Comparison of ENCODE assay signal across 27 mouse cellular contexts in the genomic region with DNA sequence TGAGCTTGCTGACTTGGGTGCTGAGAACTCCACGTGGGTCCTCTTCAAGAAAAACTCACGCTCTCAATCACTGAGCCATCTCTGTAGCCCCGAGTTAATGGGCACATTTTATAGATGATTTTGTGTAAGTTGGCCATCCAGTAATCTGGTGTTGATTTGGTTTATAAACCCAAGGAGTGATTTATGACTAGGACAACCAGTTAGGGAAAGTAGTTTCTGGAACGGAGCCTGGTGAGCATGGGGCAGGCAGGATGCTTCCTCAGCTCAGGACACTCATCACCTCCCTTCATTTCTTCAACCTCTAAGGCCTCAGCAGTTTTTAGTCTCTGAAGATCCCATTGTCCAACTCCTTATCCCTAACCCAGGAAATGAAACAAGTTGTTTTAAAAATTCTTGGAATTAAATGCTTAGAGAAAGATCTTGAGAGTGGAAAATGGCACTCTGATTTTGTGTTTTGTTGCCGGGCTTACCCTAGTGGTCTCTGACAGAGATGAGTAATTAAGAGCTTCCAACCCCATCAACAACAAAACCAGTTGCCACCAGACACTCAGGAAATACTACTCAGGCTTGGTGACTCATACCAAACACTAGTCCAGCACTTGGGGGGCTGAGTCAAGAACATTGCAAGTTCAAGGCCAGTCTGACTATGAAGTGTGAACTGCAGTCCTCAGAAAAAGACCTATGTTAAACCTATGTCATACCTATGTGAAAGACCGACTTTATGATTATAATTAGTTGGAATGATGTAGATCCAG. TPM values are rescaled to one million over a fixed set of nuclear protein-coding genes. Genes with fewer than 3 reads are reported as not detected.
DNase-seq lines count a peak whose midpoint lies in the region; ATAC-seq lines count a peak whose summit lies in the region.
"Had no signal": no experiment of that assay in that cellular context is flagged by ENCODE, and none has a peak within 500 bp of the region (broad histone marks: within the 10 kb centered on the region; RNA-seq: fewer than 3 reads in every experiment).

No protein-coding gene starts in this region.

- H3K9me3 ChIP-seq in heart, embryonic 12.5 days (replicated peaks) = no peaks in the 10 kb centered on the region
- H3K9me3 ChIP-seq in midbrain, embryonic 10.5 days (replicated peaks) = no peaks in the 10 kb centered on the region
- H3K9me3 ChIP-seq: embryonic facial prominence, embryonic 13.5 days; embryonic facial prominence, embryonic 15.5 days; forebrain, embryonic 10.5 days; forebrain, embryonic 12.5 days; G1E had no signal

- H3K4me3 ChIP-seq in heart, embryonic 12.5 days = no peak overlapping the region
- H3K4me3 ChIP-seq in midbrain, embryonic 10.5 days = no peak overlapping the region
- H3K4me3 ChIP-seq: embryonic facial prominence, embryonic 13.5 days; embryonic facial prominence, embryonic 15.5 days; erythroblast, embryonic 14.5 days; forebrain, embryonic 10.5 days; forebrain, embryonic 12.5 days had no signal

- no peak overlapping the region for H3K4me2 ChIP-seq in heart, embryonic 12.5 days
- H3K4me2 ChIP-seq: embryonic facial prominence, embryonic 13.5 days; embryonic facial prominence, embryonic 15.5 days; forebrain, embryonic 12.5 days had no signal

- DNase-seq in heart, adult 11 months = peak; percentile 14
- DNase-seq in 3T3-L1 (ENCODE audit: low read depth, low spot score) (peak; percentile 74), NIH3T3 (ENCODE audit: low read depth) (peak; percentile 70)
- DNase-seq in cerebellum, postnatal 14 days = no peak
- DNase-seq in midbrain, embryonic 10.5 days (ENCODE audit: low spot score) = no peak
- DNase-seq: adrenal gland, adult 8-10 months; adrenal gland, postnatal 14 days; adrenal gland, postnatal 36 days; B cell, adult 2 months; cerebellum, adult 11-12 months; cerebellum, adult 2 months; cerebellum, adult 9-10 months; cerebellum, postnatal 36 days; embryo, embryonic 11 days had no signal

- WGBS in heart, embryonic 12.5 days = 87% methylated on average over 6 of the region's 6 CpGs
- 94% methylated on average over 6 of the region's 6 CpGs for WGBS in midbrain, embryonic 10.5 days

- no peak overlapping the region for H3K9ac ChIP-seq in heart, embryonic 12.5 days
- H3K9ac ChIP-seq: embryonic facial prominence, embryonic 13.5 days; embryonic facial prominence, embryonic 15.5 days; forebrain, embryonic 12.5 days had no signal

- no peaks in the 10 kb centered on the region for H3K27me3 ChIP-seq in heart, embryonic 12.5 days (replicated peaks)
- no peaks in the 10 kb centered on the region for H3K27me3 ChIP-seq in midbrain, embryonic 10.5 days (ENCODE audit: low read depth, poor library complexity, severe bottlenecking)
- H3K27me3 ChIP-seq: CH12.LX; embryonic facial prominence, embryonic 13.5 days; embryonic facial prominence, embryonic 15.5 days; forebrain, embryonic 12.5 days had no signal

- peaks cover 50% of the 10 kb centered on the region for H3K4me1 ChIP-seq in heart, embryonic 12.5 days (replicated peaks)
- H3K4me1 ChIP-seq in midbrain, embryonic 10.5 days = no peaks in the 10 kb centered on the region
- H3K4me1 ChIP-seq: forebrain, embryonic 10.5 days; forebrain, embryonic 12.5 days had no signal

- ATAC-seq in heart, embryonic 12.5 days (ENCODE audit: insufficient number of reproducible peaks, low FRiP score) = no peak
- ATAC-seq: CD4-positive, CD25-positive, alpha-beta regulatory T cell, adult 4 months; forebrain, embryonic 14.5 days; forebrain, embryonic 16.5 days had no signal

- peaks cover 5% of the 10 kb centered on the region; the same call in 1 of the 2 replicates for H3K36me3 ChIP-seq in heart, embryonic 12.5 days
- no peaks in the 10 kb centered on the region for H3K36me3 ChIP-seq in midbrain, embryonic 10.5 days
- H3K36me3 ChIP-seq: embryonic facial prominence, embryonic 13.5 days; embryonic facial prominence, embryonic 15.5 days; forebrain, embryonic 10.5 days; forebrain, embryonic 12.5 days; G1E had no signal

- H3K27ac ChIP-seq in heart, embryonic 12.5 days (ENCODE audit: poor library complexity, severe bottlenecking) = no peak overlapping the region
- no peak overlapping the region for H3K27ac ChIP-seq in midbrain, embryonic 10.5 days (replicated peaks)
- H3K27ac ChIP-seq: embryonic facial prominence, embryonic 13.5 days; embryonic facial prominence, embryonic 15.5 days; forebrain, embryonic 10.5 days; forebrain, embryonic 12.5 days had no signal

RNA-seq across cellular contexts. Expression of a gene that starts 9.4 kb away (rescaled TPM):
- polyA plus RNA-seq in heart, embryonic 12.5 days (2016; fragmentation: Nextera tagmentation; extraction: Ambion mirVana) = 0.17 and 0.23 TPM in 2 replicates
- 0.11 TPM in 2 replicates for polyA plus RNA-seq in midbrain, embryonic 10.5 days (2016; fragmentation: Nextera tagmentation; extraction: Ambion mirVana)
- polyA plus RNA-seq: CD4-positive, CD25-positive, alpha-beta regulatory T cell, adult 4 months; cerebellum, adult 2 months; embryonic facial prominence, embryonic 11.5 days; erythroblast, embryonic 14.5 days; forebrain, embryonic 12.5 days; forebrain, embryonic 14.5 days; forebrain, embryonic 16.5 days; frontal cortex, adult 2 months; G1E had no signal

Comparison
In these comparisons a context has a peak if more than half of its experiments do, and no peak if none do; other contexts are left out.
1. DNase-seq: peak in heart, adult 11 months (single experiment), 3T3-L1 (single experiment) and NIH3T3 (single experiment); none in cerebellum, postnatal 14 days (0 of 2) and midbrain, embryonic 10.5 days (single experiment).